Mouse (Mus musculus): ENCODE measurements around the gene Pdx1. TPM values are rescaled to one million over a fixed set of nuclear protein-coding genes. Genes with fewer than 3 reads are reported as not detected.

Pdx1 gene
- polyA plus RNA-seq, 1 experiment: not detected

GRCm38 (mm10) chr5:147300917-147301780 lies 31.4 kb downstream of the Pdx1 start:
- Histone ChIP-seq H3K4me3 (ENCODE audit: insufficient read depth, low read depth, low read length) (no peak overlapping the region), H3K4me1 (ENCODE audit: control insufficient read depth, insufficient read depth, insufficient read length, low read length) (no peaks in the 10 kb centered on the region), H3K27ac (replicated peaks; ENCODE audit: low read depth, low read length) (no peak overlapping the region)

GRCm38 (mm10) chr5:147301781-147302070 lies 32.0 kb downstream of the Pdx1 start:
- Histone ChIP-seq H3K4me3 (ENCODE audit: insufficient read depth, low read depth, low read length) (no peak overlapping the region), H3K4me1 (ENCODE audit: control insufficient read depth, insufficient read depth, insufficient read length, low read length) (no peaks in the 10 kb centered on the region), H3K27ac (replicated peaks; ENCODE audit: low read depth, low read length) (no peak overlapping the region)

GRCm38 (mm10) chr5:147302141-147302540 lies 32.4 kb downstream of the Pdx1 start:
- H3K4me1 ChIP-seq (ENCODE audit: control insufficient read depth, insufficient read depth, insufficient read length, low read length): no peaks in the 10 kb centered on the region
- H3K27ac ChIP-seq (replicated peaks; ENCODE audit: low read depth, low read length): no peak overlapping the region
- no peak overlapping the region for H3K4me3 ChIP-seq (ENCODE audit: insufficient read depth, low read depth, low read length)

- Histone ChIP-seq H3K27ac (replicated peaks; ENCODE audit: low read depth, low read length) (no peak overlapping the region), H3K4me3 (ENCODE audit: insufficient read depth, low read depth, low read length) (no peak overlapping the region), H3K4me1 (ENCODE audit: control insufficient read depth, insufficient read depth, insufficient read length, low read length) (no peaks in the 10 kb centered on the region)
Observed at GRCm38 (mm10) chr5:147302746-147303400, 33.1 kb downstream of the Pdx1 start.

- Histone ChIP-seq H3K4me3 (ENCODE audit: insufficient read depth, low read depth, low read length) (no peak overlapping the region), H3K27ac (replicated peaks; ENCODE audit: low read depth, low read length) (no peak overlapping the region), H3K4me1 (ENCODE audit: control insufficient read depth, insufficient read depth, insufficient read length, low read length) (no peaks in the 10 kb centered on the region)
Observed at GRCm38 (mm10) chr5:147304276-147305155, 34.8 kb downstream of the Pdx1 start.

GRCm38 (mm10) chr5:147305166-147305565 lies 35.4 kb downstream of the Pdx1 start:
- no peak overlapping the region for H3K27ac ChIP-seq (replicated peaks; ENCODE audit: low read depth, low read length)
- no peak overlapping the region for H3K4me3 ChIP-seq (ENCODE audit: insufficient read depth, low read depth, low read length)
- H3K4me1 ChIP-seq (ENCODE audit: control insufficient read depth, insufficient read depth, insufficient read length, low read length): no peaks in the 10 kb centered on the region

- Histone ChIP-seq H3K27ac (replicated peaks; ENCODE audit: low read depth, low read length) (no peak overlapping the region), H3K4me1 (ENCODE audit: control insufficient read depth, insufficient read depth, insufficient read length, low read length) (no peaks in the 10 kb centered on the region), H3K4me3 (ENCODE audit: insufficient read depth, low read depth, low read length) (no peak overlapping the region)
Observed at GRCm38 (mm10) chr5:147305856-147306637, 36.3 kb downstream of the Pdx1 start.

- Histone ChIP-seq H3K27ac (replicated peaks; ENCODE audit: low read depth, low read length) (no peak within 1 kb of the TSS), H3K4me3 (ENCODE audit: insufficient read depth, low read depth, low read length) (no peak within 1 kb of the TSS), H3K4me1 (ENCODE audit: control insufficient read depth, insufficient read depth, insufficient read length, low read length) (no peaks in the 10 kb centered on the region)
Observed at GRCm38 (mm10) chr5:147306638-147307397, 37.1 kb downstream of the Pdx1 start, which contains the start of gene Cdx2. Cdx2 (minus strand) TSS chr5:147307270.

GRCm38 (mm10) chr5:147307398-147307785 lies 37.6 kb downstream of the Pdx1 start:
- H3K27ac ChIP-seq (replicated peaks; ENCODE audit: low read depth, low read length): no peak overlapping the region
- H3K4me3 ChIP-seq (ENCODE audit: insufficient read depth, low read depth, low read length): no peak overlapping the region
- H3K4me1 ChIP-seq (ENCODE audit: control insufficient read depth, insufficient read depth, insufficient read length, low read length): no peaks in the 10 kb centered on the region

GRCm38 (mm10) chr5:147308451-147308850 lies 38.7 kb downstream of the Pdx1 start:
- H3K4me3 ChIP-seq (ENCODE audit: insufficient read depth, low read depth, low read length): no peak overlapping the region
- H3K4me1 ChIP-seq (ENCODE audit: control insufficient read depth, insufficient read depth, insufficient read length, low read length): no peaks in the 10 kb centered on the region
- H3K27ac ChIP-seq (replicated peaks; ENCODE audit: low read depth, low read length): no peak overlapping the region

- Histone ChIP-seq H3K27ac (replicated peaks; ENCODE audit: low read depth, low read length) (no peak overlapping the region), H3K4me3 (ENCODE audit: insufficient read depth, low read depth, low read length) (no peak overlapping the region), H3K4me1 (ENCODE audit: control insufficient read depth, insufficient read depth, insufficient read length, low read length) (no peaks in the 10 kb centered on the region)
Observed at GRCm38 (mm10) chr5:147309786-147310185, 40.0 kb downstream of the Pdx1 start.

- no peak overlapping the region for H3K4me3 ChIP-seq (ENCODE audit: insufficient read depth, low read depth, low read length)
- H3K27ac ChIP-seq (replicated peaks; ENCODE audit: low read depth, low read length): no peak overlapping the region
- no peaks in the 10 kb centered on the region for H3K4me1 ChIP-seq (ENCODE audit: control insufficient read depth, insufficient read depth, insufficient read length, low read length)
Observed at GRCm38 (mm10) chr5:147312830-147313685, 43.3 kb downstream of the Pdx1 start.

GRCm38 (mm10) chr5:147314646-147315431 lies 45.1 kb downstream of the Pdx1 start:
- H3K4me3 ChIP-seq (ENCODE audit: insufficient read depth, low read depth, low read length): no peak overlapping the region
- H3K27ac ChIP-seq (replicated peaks; ENCODE audit: low read depth, low read length): no peak overlapping the region
- no peaks in the 10 kb centered on the region for H3K4me1 ChIP-seq (ENCODE audit: control insufficient read depth, insufficient read depth, insufficient read length, low read length)

Data from brown adipose tissue, adult 24 weeks (tissue).